Mouse (Mus musculus) spleen, embryonic (tissue): ENCODE data around the gene Homer2.

Source experiments
- CTCF ChIA-PET: fragments of 350-600 bp; sonication (Branson Sonifier 250); formaldehyde crosslinking; loops from one replicate; lab custom pipeline; 2022; lab: Charles Lee

Homer2 gene

DNA sequence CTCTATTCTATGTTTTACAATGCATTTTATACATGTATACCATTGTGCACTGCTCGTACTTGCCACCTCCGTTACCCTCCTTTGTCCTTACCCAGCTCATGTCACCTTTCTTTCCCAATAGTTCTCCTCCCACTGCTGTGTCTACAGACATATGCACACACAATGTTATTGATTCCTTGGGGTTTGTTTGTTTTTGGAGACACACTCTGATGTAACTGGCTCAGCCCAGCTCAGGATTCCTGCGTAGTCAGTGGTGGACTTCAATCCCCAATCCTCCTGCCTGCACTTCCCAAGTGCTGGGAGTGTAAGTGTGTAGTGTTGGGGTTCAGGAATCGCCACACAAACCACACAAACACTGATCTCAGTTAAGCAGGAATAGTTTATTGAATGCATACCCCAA lies 120.1 kb downstream of the Homer2 start:
- CTCF ChIA-PET, result no interaction called here

DNA sequence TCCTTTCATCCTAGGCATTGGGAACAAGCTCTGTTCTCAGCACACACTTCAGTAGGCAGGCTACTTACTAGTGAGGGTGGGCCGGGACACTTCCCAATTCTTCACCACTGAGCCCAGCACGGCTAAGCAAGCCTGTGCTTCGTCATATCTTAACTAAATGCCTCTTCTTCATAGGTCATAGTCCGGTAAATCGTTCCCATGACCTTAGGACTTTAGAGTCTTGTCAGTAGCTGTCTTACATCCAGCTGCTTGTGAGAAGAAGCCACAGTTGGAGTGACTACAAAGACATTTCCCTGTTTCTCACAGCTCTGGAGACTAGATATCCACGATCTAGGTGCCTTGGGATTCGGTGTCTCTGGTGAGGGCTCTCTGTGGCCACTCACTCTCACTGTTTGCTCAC lies 122.0 kb downstream of the Homer2 start:
- CTCF ChIA-PET, result no interaction called here

DNA sequence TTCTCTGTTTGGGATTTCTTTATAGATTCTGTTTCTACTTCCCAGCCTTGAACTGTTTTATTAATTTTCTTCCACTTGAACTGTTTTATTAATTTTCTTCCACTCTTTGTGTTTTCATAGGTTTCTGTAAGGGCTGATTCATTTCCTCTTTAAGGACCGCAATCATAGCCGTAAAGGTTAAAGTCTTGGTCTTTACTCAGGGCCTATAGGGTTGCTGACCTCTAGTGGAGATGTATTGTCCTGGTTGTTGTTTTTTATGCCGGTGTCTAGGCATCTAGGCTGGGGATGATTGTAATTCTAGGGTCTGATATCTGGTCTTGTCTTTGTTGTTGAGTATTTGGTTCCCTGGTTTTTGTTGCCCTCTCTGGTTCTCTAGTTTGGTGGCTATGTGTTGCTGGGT lies 123.8 kb downstream of the Homer2 start:
- CTCF ChIA-PET, result interaction anchor here (0.6 kb wide), 1 partner anchor 20 kb away, joined by 4 read pairs; no protein-coding TSS in a partner anchor

DNA sequence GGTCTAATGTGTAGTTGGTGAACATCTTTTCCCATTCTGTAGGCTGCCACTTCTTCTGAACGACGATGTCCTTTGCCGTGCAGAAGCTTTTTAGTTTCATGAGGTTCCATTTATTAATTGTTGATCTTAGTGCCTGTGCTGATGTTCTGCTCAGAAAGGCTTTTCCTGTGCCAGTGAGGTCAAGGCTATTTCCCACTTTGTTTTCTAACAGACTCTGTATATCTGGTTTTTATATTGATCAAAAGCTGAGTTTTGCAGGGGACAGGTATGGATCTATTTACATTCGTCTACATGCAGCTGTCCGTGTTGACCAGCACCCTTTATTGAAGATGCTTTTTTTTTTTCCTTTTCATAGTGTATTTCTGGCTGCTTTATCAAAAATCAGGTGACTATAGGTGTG lies 128.0 kb downstream of the Homer2 start:
- CTCF ChIA-PET, result no interaction called here

- CTCF ChIA-PET, result no interaction called here
Observed at GRCm38 (mm10) chr7:81578413-81578812, 128.9 kb downstream of the Homer2 start.

DNA sequence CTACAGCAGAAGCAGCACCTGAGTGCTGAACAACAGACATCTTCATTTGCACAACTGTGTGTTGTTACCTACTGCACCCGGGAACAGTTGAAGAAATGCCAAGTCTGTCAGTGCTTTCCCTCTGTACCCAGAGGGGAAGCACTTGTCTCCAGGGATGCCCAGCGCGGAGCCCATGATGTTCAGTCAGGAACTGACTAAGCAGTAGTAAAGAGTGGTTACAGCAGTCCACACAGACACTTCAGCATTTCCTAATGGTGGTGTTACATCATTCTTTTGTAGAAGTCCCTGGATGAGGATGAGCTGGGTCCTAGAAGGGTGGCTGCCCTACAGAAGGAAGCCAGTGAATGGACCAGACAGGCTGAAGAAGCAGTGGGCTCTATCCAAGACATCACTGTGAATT lies 129.5 kb downstream of the Homer2 start:
- CTCF ChIA-PET, result no interaction called here

- CTCF ChIA-PET, result no interaction called here
Observed at GRCm38 (mm10) chr7:81575606-81576005, 131.7 kb downstream of the Homer2 start.

GRCm38 (mm10) chr7:81573821-81574220 lies 133.5 kb downstream of the Homer2 start:
- CTCF ChIA-PET, result no interaction called here

GRCm38 (mm10) chr7:81573397-81573796 lies 133.9 kb downstream of the Homer2 start:
- CTCF ChIA-PET, result no interaction called here

DNA sequence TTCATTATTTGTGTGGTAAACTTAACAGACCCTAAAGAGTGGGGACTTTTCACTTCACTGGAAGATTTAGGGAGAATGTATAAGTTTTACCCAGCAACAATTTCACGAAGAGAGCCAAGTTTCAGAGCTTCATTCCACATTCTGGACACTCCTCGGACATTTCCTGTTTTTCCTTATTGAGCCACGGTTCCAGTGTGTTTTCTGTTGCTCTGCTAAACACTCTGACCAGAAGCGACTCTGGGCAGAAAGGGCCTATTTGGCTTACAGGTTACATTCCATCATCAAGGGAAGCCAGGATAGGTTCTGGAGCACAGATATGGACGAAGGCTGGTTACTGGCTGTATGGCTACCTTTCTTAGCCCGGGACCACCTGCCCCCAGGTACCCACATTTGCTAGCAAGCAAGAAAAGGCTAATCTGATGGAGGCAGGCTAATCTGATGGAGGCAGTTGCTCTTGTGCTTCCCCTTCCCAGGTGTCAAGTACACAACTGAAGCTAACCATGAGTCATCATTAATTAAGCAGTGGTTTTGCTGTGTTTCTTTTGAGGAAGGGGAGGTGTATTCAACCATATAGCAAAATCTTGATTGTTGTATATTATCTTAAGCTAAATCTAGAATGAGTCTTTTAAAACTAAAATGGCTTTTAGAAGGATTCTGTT lies 134.6 kb downstream of the Homer2 start:
- CTCF ChIA-PET, result no interaction called here

DNA sequence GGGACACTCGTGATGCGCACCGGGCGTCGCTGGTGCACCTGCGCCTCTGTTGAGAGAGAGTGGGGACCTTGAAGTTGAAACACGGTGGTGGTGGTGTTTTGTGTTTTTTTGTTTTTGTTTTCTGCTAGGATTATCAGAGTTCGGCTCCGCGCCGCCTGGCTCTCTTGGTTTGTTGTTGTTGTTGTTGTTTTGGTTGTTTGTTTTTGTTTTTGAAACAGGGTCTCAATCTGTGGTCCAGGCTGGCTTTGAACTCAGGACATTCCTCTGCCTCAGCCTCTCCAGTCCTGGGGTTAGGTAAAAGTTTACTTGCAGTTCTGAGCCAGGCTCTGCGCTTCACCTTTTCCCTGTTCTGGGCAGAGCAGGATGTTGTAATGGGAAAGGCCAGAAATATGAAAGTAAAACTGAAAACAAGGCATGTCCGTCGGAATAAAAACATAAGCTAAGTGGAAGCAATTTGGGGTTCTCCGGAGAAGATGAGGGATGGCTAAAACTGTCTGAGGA lies 135.3 kb downstream of the Homer2 start:
- CTCF ChIA-PET, result no interaction called here

DNA sequence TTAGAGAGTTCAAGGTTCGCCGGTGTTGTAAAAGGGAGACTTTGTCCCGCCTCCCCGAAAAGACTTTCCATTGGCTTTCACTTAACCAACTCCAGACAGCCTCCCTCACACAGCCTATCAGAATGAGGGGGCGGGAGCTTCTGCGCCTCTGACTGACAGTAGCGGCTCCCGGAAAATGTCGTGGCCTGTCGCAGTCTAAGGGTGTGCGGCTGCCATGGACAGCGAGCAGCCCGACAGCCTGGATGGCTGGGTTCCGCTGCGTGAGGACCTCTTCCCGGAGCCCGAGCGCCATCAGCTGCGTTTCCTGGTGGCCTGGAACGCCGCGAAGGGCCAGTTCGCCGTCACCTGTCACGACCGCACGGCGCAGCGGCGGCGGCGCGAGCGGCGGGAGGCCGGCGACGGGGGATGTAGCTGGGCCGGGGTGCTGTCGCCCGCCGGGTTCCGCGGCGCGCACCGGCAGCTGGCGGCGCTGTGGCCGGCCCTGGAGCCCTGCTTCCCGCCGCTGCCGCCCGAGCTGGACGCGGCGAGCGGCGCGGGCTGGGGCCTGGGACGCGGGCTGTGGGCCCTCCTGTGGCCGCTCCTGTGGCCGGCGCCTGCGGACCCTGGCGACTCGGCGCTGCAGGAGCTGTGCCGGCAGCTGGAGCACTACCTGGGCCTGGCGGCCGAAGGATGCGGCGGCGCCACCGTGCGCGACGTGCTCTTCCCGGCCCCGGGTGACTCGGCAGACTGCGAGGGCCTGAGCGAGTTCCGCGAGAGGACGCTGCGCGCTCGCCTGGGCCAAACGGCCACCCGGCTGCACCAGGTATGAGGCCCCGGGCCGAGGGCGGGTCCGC lies 136.0 kb downstream of the Homer2 start, which contains the start of gene Whamm:
Whamm (plus strand) TSS at position 159 of the 833 bp plus-strand sequence.
- CTCF ChIA-PET, result interaction anchor here (0.7 kb wide), 1 partner anchor 47 kb away, joined by 3 read pairs; no protein-coding TSS in a partner anchor

DNA sequence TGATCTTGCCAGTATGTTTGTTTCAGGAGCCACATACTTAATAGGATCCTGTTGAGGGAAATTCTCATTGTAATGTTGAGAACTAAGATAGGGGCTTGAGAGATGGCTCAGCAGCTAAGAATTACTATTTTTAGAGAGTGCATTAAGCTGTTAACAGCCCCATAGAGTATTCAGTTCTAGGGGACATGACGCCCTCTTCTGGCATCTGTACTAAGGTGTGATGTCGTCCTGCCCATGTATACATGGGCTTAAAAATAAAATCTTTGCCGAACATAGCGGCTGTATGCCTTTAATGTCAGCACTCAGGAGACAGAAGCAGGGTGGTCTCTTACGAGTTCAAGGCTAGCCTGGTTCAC lies 136.6 kb downstream of the Homer2 start:
- CTCF ChIA-PET, result interaction anchor here (0.7 kb wide), 1 partner anchor 47 kb away, joined by 3 read pairs; no protein-coding TSS in a partner anchor

GRCm38 (mm10) chr7:81570271-81570670 lies 137.1 kb downstream of the Homer2 start:
- CTCF ChIA-PET, result interaction anchor here (0.7 kb wide), 1 partner anchor 46 kb away, joined by 3 read pairs; no protein-coding TSS in a partner anchor

GRCm38 (mm10) chr7:81569851-81570250 lies 137.5 kb downstream of the Homer2 start:
- CTCF ChIA-PET, result no interaction called here

- CTCF ChIA-PET, result interaction anchor here (0.6 to 0.7 kb wide), 2 partner anchors 184 to 1611 kb away, joined by 3 to 4 read pairs; no protein-coding TSS in a partner anchor
Observed at GRCm38 (mm10) chr7:81567396-81567795, 139.9 kb downstream of the Homer2 start.

GRCm38 (mm10) chr7:81566892-81567291 lies 140.4 kb downstream of the Homer2 start, which contains the start of gene Fsd2:
Gene Fsd2, minus strand, starts transcription at chr7:81566944.
- CTCF ChIA-PET, result no interaction called here

DNA sequence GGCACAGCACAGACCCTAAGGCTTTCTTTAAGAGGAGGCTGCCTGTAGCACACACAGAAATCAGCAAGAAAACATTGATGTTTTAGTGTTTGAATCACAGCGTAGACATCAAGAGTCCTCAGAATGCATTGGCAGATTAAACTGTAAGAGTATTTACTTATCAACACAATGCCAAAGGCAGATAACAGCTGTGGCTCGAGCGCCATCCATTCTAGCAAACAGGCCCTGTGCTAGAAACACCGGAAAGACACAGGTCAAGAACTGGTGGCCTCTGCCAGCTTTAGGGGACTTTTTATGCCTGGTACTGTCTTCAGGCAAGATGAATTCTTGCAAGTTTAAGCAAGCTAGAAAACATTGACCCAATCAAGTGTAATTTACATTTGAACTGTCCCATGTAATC lies 141.0 kb downstream of the Homer2 start:
- CTCF ChIA-PET, result no interaction called here

- CTCF ChIA-PET, result interaction anchor here (0.7 kb wide), 1 partner anchor 95 kb away, joined by 3 read pairs; no protein-coding TSS in a partner anchor
Observed at GRCm38 (mm10) chr7:81565381-81566055, 141.8 kb downstream of the Homer2 start.

DNA sequence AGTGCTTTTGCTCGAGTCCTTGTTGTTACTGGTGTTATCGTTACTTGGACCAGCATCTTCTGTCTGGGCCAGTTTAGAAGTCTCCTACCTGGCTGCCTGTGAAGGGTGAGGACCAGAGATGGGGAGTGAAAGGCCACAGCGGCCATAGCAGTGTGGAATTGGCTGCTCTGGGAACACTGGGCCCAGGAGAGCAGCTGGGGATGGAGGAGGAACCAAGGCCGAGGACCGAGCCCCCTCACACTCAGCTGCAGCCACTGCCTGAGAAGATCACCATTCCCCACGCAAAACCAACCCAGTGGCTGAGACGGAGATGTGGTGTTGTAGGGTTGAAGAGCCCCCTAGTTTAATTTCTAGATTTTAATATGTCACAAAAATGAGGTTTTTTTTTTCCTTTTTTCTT lies 142.6 kb downstream of the Homer2 start:
- CTCF ChIA-PET, result no interaction called here

- CTCF ChIA-PET, result interaction anchor here (0.6 kb wide), 1 partner anchor 20 kb away, joined by 4 read pairs; no protein-coding TSS in a partner anchor
Observed at GRCm38 (mm10) chr7:81563506-81564015, 143.8 kb downstream of the Homer2 start.
